Mouse (Mus musculus) intestine, embryonic 16.5 days (tissue): ENCODE measurements around the gene Ntn1. TPM values are rescaled to one million over a fixed set of nuclear protein-coding genes. Genes with fewer than 3 reads are reported as not detected.

ENCODE experiments used
- ATAC-seq: fragments of 200-750 bp; cut with Nextera tagmentation; 2 replicates; pipeline ENCODE4 v1.8.0; 2017; ENCODE audit warnings: moderate TSS enrichment, moderate library complexity
- H3K27ac ChIP-seq: fragments of 300-500 bp; sonication (generic); 2 replicates; pipeline ENCODE4 v1.5.1; 2014; ENCODE audit warnings: mild to moderate bottlenecking, low read length
- H3K27me3 ChIP-seq: fragments of 300-500 bp; sonication (generic); replicated peaks from 2 replicates; pipeline ENCODE4 v1.6.1; 2014; ENCODE audit warnings: low read length, control low read depth, mixed read lengths; ENCODE audit not compliant: control insufficient read depth, insufficient read depth
- H3K36me3 ChIP-seq: fragments of 300-500 bp; sonication (generic); 2 replicates; pipeline ENCODE4 v1.6.1; 2014; ENCODE audit warnings: low read length, control low read depth; ENCODE audit not compliant: control insufficient read depth, insufficient read depth
- H3K4me1 ChIP-seq: fragments of 300-500 bp; sonication (generic); 2 replicates; pipeline ENCODE4 v1.6.1; 2014; ENCODE audit warnings: low read length, control low read depth, mixed read lengths; ENCODE audit not compliant: control insufficient read depth, insufficient read depth
- H3K4me2 ChIP-seq: fragments of 300-500 bp; sonication (generic); 2 replicates; pipeline ENCODE4 v1.6.1; 2014; ENCODE audit warnings: low read depth, low read length, control low read depth
- H3K4me3 ChIP-seq: fragments of 300-500 bp; sonication (generic); 2 replicates; pipeline ENCODE4 v1.5.1; 2014; ENCODE audit warnings: mild to moderate bottlenecking, low read length
- H3K9ac ChIP-seq: fragments of 300-500 bp; sonication (generic); 2 replicates; pipeline ENCODE4 v1.6.1; 2014; ENCODE audit warnings: low read depth, low read length
- H3K9me3 ChIP-seq: fragments of 300-500 bp; sonication (generic); 2 replicates; pipeline ENCODE4 v1.6.1; 2016; ENCODE audit warnings: low read length, control low read depth; ENCODE audit not compliant: control insufficient read depth
- WGBS: fragments of 180-500 bp; shearing (Covaris S2); extraction: QIAGEN DNeasy Blood & Tissue Kit; methylation state at CpG from one replicate; pipeline ENCODE4 v1.1.7; 2014; 5-methylcytosine and 5-hydroxymethylcytosine counted together
- polyA plus RNA-seq: library from polyadenylated mRNA; unstranded; fragments of >200 nt; fragmentation: Nextera tagmentation; extraction: Ambion mirVana; gene quantifications from 2 replicates; pipeline ENCODE4 v1.2.1, GENCODE M21; 2015

The Ntn1 gene
- polyA plus RNA-seq, 1 experiment from 2014 or later = 5.6 TPM

DNA sequence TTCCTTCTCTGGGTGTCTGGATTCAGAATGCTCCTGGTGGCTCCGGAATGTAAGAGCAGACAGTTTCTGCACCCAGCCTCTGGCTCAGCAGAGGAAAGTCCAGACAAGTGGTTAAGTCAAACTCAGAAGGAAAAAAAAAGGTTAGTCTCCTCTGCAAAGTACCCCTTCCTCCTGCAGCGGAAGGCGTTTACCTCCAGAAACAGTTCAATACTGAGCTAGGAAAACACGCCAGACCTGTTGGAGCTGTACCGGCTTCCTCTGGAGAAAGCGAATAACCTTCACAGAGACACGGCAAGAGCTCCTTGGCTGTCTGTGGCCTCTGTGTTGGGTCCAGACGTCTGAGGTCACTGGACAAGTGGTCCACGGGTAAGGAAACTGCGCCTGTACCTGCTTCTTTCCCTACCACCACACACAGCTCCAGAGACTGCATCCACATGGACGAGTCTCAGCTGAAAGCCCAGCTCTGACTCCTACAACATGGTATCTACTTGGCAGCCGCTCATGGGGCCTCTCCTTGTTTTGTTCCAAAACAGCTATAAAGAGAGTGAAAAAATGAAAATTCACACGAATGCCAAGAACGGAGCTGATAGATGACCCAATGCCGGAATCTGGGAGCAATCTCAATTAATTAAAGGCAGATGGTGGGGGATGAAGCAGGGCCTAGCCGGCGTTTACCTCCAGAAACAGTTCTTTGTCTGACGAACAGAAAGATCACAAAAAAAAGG is 171.5 kb downstream of the Ntn1 start:
- 52% methylated on average over 18 of the region's 18 CpGs for WGBS
- no peaks in the 10 kb centered on the region for H3K36me3 ChIP-seq
- no peak overlapping the region for H3K9ac ChIP-seq
- no peaks in the 10 kb centered on the region for H3K27me3 ChIP-seq
- no peak overlapping the region for H3K4me3 ChIP-seq
- H3K27ac ChIP-seq = no peak overlapping the region
- 0 out of 2 replicates have a peak, but pooled peaks have one; percentile 38 for ATAC-seq
- H3K4me2 ChIP-seq = no peak overlapping the region
- H3K4me1 ChIP-seq = peaks cover 3% of the 10 kb centered on the region; the same call in 1 of the 2 replicates
- H3K9me3 ChIP-seq = no peaks in the 10 kb centered on the region

- no peak for ATAC-seq
- H3K27me3 ChIP-seq = no peaks in the 10 kb centered on the region
- 91% methylated on average over 6 of the region's 6 CpGs for WGBS
- H3K4me2 ChIP-seq = no peak overlapping the region
- peaks cover 3% of the 10 kb centered on the region; the same call in 1 of the 2 replicates for H3K4me1 ChIP-seq
- H3K9me3 ChIP-seq = no peaks in the 10 kb centered on the region
- H3K36me3 ChIP-seq = no peaks in the 10 kb centered on the region
- no peak overlapping the region for H3K4me3 ChIP-seq
- H3K27ac ChIP-seq = no peak overlapping the region
- H3K9ac ChIP-seq = no peak overlapping the region
Observed at GRCm38 (mm10) chr11:68227837-68228236, 172.8 kb downstream of the Ntn1 start.

- Histone ChIP-seq H3K4me1 (peaks cover 3% of the 10 kb centered on the region; the same call in 1 of the 2 replicates), H3K9ac (no peak overlapping the region), H3K27me3 (no peaks in the 10 kb centered on the region), H3K4me3 (no peak overlapping the region), H3K36me3 (no peaks in the 10 kb centered on the region), H3K9me3 (no peaks in the 10 kb centered on the region), H3K4me2 (no peak overlapping the region), H3K27ac (no peak overlapping the region)
- WGBS = 77% methylated on average over 5 of the region's 5 CpGs
- no peak for ATAC-seq
Observed at GRCm38 (mm10) chr11:68226654-68227057, 174.0 kb downstream of the Ntn1 start.

- no peaks in the 10 kb centered on the region for H3K27me3 ChIP-seq
- H3K4me2 ChIP-seq = no peak overlapping the region
- no peaks in the 10 kb centered on the region for H3K9me3 ChIP-seq
- H3K4me1 ChIP-seq = no peaks in the 10 kb centered on the region
- H3K4me3 ChIP-seq = no peak overlapping the region
- no peak overlapping the region for H3K27ac ChIP-seq
- H3K9ac ChIP-seq = no peak overlapping the region
- WGBS = 53% methylated on average over 13 of the region's 13 CpGs
- no peaks in the 10 kb centered on the region for H3K36me3 ChIP-seq
- ATAC-seq = no peak
Observed at GRCm38 (mm10) chr11:68223143-68223542, 177.5 kb downstream of the Ntn1 start.

- no peak for ATAC-seq
- Histone ChIP-seq H3K4me1 (no peaks in the 10 kb centered on the region), H3K9me3 (no peaks in the 10 kb centered on the region), H3K4me2 (no peak overlapping the region), H3K9ac (no peak overlapping the region), H3K27ac (no peak overlapping the region), H3K36me3 (no peaks in the 10 kb centered on the region), H3K4me3 (no peak overlapping the region), H3K27me3 (no peaks in the 10 kb centered on the region)
- WGBS = 88% methylated on average over 7 of the region's 7 CpGs
Observed at GRCm38 (mm10) chr11:68222209-68222608, 178.4 kb downstream of the Ntn1 start.

GRCm38 (mm10) chr11:68220733-68221132 is 179.9 kb downstream of the Ntn1 start:
- no peak overlapping the region for H3K9ac ChIP-seq
- no peak overlapping the region for H3K27ac ChIP-seq
- 81% methylated on average over 4 of the region's 4 CpGs for WGBS
- H3K36me3 ChIP-seq = no peaks in the 10 kb centered on the region
- H3K4me2 ChIP-seq = no peak overlapping the region
- no peak for ATAC-seq
- H3K4me3 ChIP-seq = no peak overlapping the region
- no peaks in the 10 kb centered on the region for H3K27me3 ChIP-seq
- peaks cover 7% of the 10 kb centered on the region for H3K4me1 ChIP-seq
- no peaks in the 10 kb centered on the region for H3K9me3 ChIP-seq

DNA sequence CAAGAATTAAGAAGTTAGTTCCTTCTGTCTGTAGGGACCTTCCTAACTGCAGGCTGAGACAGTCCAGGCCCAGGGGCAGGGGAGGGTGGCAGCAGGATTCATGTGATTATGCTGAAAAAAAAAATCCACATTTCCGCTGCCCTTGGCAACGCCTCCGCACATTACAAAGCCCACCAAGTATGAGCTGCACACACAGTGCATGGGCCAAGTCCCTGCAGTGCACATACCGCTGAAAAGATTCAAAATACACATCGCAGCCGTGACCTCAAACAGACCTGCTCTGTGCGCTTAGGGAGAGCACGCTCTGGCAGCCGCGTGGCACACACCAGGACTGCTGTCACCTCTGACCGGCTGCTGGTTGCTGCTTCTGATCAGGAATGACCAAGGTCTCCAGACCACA is 184.6 kb downstream of the Ntn1 start:
- H3K27me3 ChIP-seq = no peaks in the 10 kb centered on the region
- H3K4me2 ChIP-seq = no peak overlapping the region
- no peak overlapping the region for H3K4me3 ChIP-seq
- 53% methylated on average over 11 of the region's 11 CpGs for WGBS
- H3K9me3 ChIP-seq = no peaks in the 10 kb centered on the region
- H3K4me1 ChIP-seq = peaks cover 41% of the 10 kb centered on the region
- H3K27ac ChIP-seq = peak overlapping the region; percentile 26; the same call in 1 of the 2 replicates
- H3K36me3 ChIP-seq = no peaks in the 10 kb centered on the region
- 0 out of 2 replicates have a peak overlapping the region, but pooled peaks have one; percentile 38 for H3K9ac ChIP-seq
- peak; percentile 34 for ATAC-seq

GRCm38 (mm10) chr11:68215206-68215912 is 185.3 kb downstream of the Ntn1 start:
- 0 out of 2 replicates have a peak overlapping the region, but pooled peaks have one; percentile 38 for H3K9ac ChIP-seq

GRCm38 (mm10) chr11:68214496-68215205 is 186.0 kb downstream of the Ntn1 start:
- WGBS = 80% methylated on average over 9 of the region's 9 CpGs

More at GRCm38 (mm10) chr11:68215206-68215912, 185.3 kb downstream of the Ntn1 start:
- H3K4me2 ChIP-seq = no peak overlapping the region
- WGBS = 39% methylated on average over 6 of the region's 6 CpGs
- H3K36me3 ChIP-seq = no peaks in the 10 kb centered on the region
- no peak for ATAC-seq
- H3K27me3 ChIP-seq = no peaks in the 10 kb centered on the region
- peak overlapping the region; percentile 26; the same call in 1 of the 2 replicates for H3K27ac ChIP-seq
- H3K4me3 ChIP-seq = no peak overlapping the region
- no peaks in the 10 kb centered on the region for H3K9me3 ChIP-seq
- H3K4me1 ChIP-seq = peaks cover 42% of the 10 kb centered on the region

More at GRCm38 (mm10) chr11:68214496-68215205, 186.0 kb downstream of the Ntn1 start:
- H3K9ac ChIP-seq = no peak overlapping the region
- H3K27me3 ChIP-seq = no peaks in the 10 kb centered on the region
- H3K4me3 ChIP-seq = no peak overlapping the region
- H3K36me3 ChIP-seq = no peaks in the 10 kb centered on the region
- H3K4me1 ChIP-seq = peaks cover 42% of the 10 kb centered on the region
- no peak overlapping the region for H3K4me2 ChIP-seq
- H3K27ac ChIP-seq = no peak overlapping the region
- no peaks in the 10 kb centered on the region for H3K9me3 ChIP-seq
- ATAC-seq = no peak
